10 mouse cellular contexts compared by ENCODE assay signal in the genomic region with DNA sequence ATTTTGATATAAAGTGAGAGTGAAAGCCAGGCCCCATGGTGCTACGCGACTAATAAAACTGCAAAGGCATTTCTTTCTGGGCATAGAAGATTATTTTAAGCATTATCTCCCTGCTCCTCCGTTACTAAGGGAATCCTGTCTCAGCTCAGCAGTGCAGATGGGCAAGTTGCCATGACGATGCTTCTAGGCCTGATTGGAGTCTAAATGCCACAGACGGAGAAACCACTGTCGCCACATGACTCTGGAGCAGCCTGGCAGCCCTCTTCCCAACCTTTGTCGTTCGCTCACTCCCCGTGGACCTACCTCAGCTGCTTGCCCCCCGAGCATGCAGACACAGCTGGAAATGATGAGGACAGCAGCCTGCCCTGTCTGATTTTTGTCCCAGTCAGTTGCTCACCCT. TPM values are rescaled to one million over a fixed set of nuclear protein-coding genes. Genes with fewer than 3 reads are reported as not detected.
DNase-seq lines count a peak whose midpoint lies in the region; ATAC-seq lines count a peak whose summit lies in the region.
"Had no signal": no experiment of that assay in that cellular context is flagged by ENCODE, and none has a peak within 500 bp of the region (broad histone marks: within the 10 kb centered on the region; RNA-seq: fewer than 3 reads in every experiment).

No protein-coding gene starts in this region.

- WGBS in hindbrain, embryonic 15.5 days, result 29% methylated on average over 10 of the region's 10 CpGs

- H3K9me3 ChIP-seq in hindbrain, embryonic 15.5 days, result no peaks in the 10 kb centered on the region
- H3K9me3 ChIP-seq: kidney, embryonic 15.5 days had no signal

- no peaks in the 10 kb centered on the region for H3K27me3 ChIP-seq in hindbrain, embryonic 15.5 days
- H3K27me3 ChIP-seq: kidney, embryonic 15.5 days had no signal

- DNase-seq in embryo, embryonic 10 days (ENCODE audit: low spot score), result peak; percentile 9
- DNase-seq in embryo, embryonic 9.5 days (ENCODE audit: extremely low spot score), result no peak
- peak; percentile 83 to 89 for DNase-seq in left cerebral cortex, postnatal 14 days (ENCODE audit: low spot score in 2 of 2)
- peak; percentile 90 to 93 for DNase-seq in right cerebral cortex, postnatal 10 days (ENCODE audit: low spot score in 2 of 2)
- DNase-seq in adrenal gland, postnatal 4 days (ENCODE audit: low spot score in 2 of 2), result no peak
- no peak for DNase-seq in heart, postnatal 10 days
- DNase-seq: B cell, adult 2 months had no signal

- peak overlapping the region; percentile 9 for H3K27ac ChIP-seq in hindbrain, embryonic 15.5 days (replicated peaks)
- H3K27ac ChIP-seq: kidney, embryonic 15.5 days had no signal

- no peak overlapping the region for H3K9ac ChIP-seq in hindbrain, embryonic 15.5 days
- H3K9ac ChIP-seq: kidney, embryonic 15.5 days had no signal

- intact Hi-C loops in left cerebral cortex, postnatal 14 days (cut with DNase I), result no loop called here
- intact Hi-C loops in heart, postnatal 10 days (cut with DNase I), result no loop called here

- H3K4me3 ChIP-seq in hindbrain, embryonic 15.5 days, result no peak overlapping the region
- H3K4me3 ChIP-seq: kidney, embryonic 15.5 days had no signal

- H3K4me1 ChIP-seq in hindbrain, embryonic 15.5 days (replicated peaks), result peaks cover 18% of the 10 kb centered on the region; the same call in 1 of the 2 replicates
- H3K4me1 ChIP-seq: kidney, embryonic 15.5 days had no signal

- ATAC-seq in hindbrain, embryonic 15.5 days (ENCODE audit: low FRiP score, low read depth), result peak; percentile 56; the same call in 1 of the 2 replicates
- ATAC-seq in CD4-positive, CD25-positive, alpha-beta regulatory T cell, adult 4 months, result no peak

- H3K36me3 ChIP-seq in hindbrain, embryonic 15.5 days, result no peaks in the 10 kb centered on the region
- H3K36me3 ChIP-seq: kidney, embryonic 15.5 days had no signal

- H3K4me2 ChIP-seq in hindbrain, embryonic 15.5 days, result no peak overlapping the region
- H3K4me2 ChIP-seq: kidney, embryonic 15.5 days had no signal

RNA-seq across cellular contexts. Expression of a gene that starts 4.7 kb away (rescaled TPM):
- polyA plus RNA-seq in hindbrain, embryonic 15.5 days (2015; fragmentation: Nextera tagmentation; extraction: Ambion mirVana), result 90.1 and 93.2 TPM in 2 replicates
- 10 to 100 TPM; 81.9 to 84.5 TPM for total RNA-seq in left cerebral cortex, postnatal 14 days (2021)
- 100 to 1,000 TPM; 101 to 103 TPM for total RNA-seq in adrenal gland, postnatal 4 days (2021)
- 10 to 100 TPM; 25.5 to 29.2 TPM for polyA plus RNA-seq in CD4-positive, CD25-positive, alpha-beta regulatory T cell, adult 4 months (2017; shearing (Covaris generic))
- 100 to 1,000 TPM; 139 to 147 TPM for total RNA-seq in heart, postnatal 10 days (2021)

Comparison
In these comparisons a context has a peak if more than half of its experiments do, and no peak if none do; other contexts are left out.
1. DNase-seq: peak in embryo, embryonic 10 days (single experiment), left cerebral cortex, postnatal 14 days (2 of 2) and right cerebral cortex, postnatal 10 days (2 of 2); none in embryo, embryonic 9.5 days (single experiment), adrenal gland, postnatal 4 days (0 of 2) and heart, postnatal 10 days (0 of 2).